Mouse (Mus musculus) liver, embryonic 11.5 days (tissue): Measurements from ENCODE around the gene Spock1. TPM values are rescaled to one million over a fixed set of nuclear protein-coding genes. Genes with fewer than 3 reads are reported as not detected.

Experiments
- ATAC-seq: fragments of 200-750 bp; cut with Nextera tagmentation; replicated peaks from 2 replicates; pipeline ENCODE4 v1.8.0; 2017; ENCODE audit warnings: moderate number of reproducible peaks, mild to moderate bottlenecking, moderate TSS enrichment, moderate library complexity; ENCODE audit not compliant: low FRiP score
- DNase-seq: peaks from one replicate; pipeline ENCODE4 v3.0.0-alpha.2; 2017; ENCODE audit warnings: low spot score
- H3K27ac ChIP-seq: fragments of 300-500 bp; sonication (generic); 2 replicates; pipeline ENCODE4 v1.5.1; 2014; ENCODE audit warnings: mild to moderate bottlenecking, low read depth, low read length, control low read depth
- H3K27me3 ChIP-seq: fragments of 300-500 bp; sonication (generic); replicated peaks from 2 replicates; pipeline ENCODE4 v1.6.1; 2014; ENCODE audit warnings: low read length, mixed read lengths; ENCODE audit not compliant: control insufficient read depth, insufficient read depth
- H3K36me3 ChIP-seq: fragments of 300-500 bp; sonication (generic); 2 replicates; pipeline ENCODE4 v1.6.1; 2014; ENCODE audit warnings: mild to moderate bottlenecking, low read length, moderate library complexity, mixed read lengths; ENCODE audit not compliant: control insufficient read depth, insufficient read depth
- H3K4me1 ChIP-seq: fragments of 300-500 bp; sonication (generic); replicated peaks from 2 replicates; pipeline ENCODE4 v1.6.1; 2014; ENCODE audit warnings: low read length, mixed read lengths; ENCODE audit not compliant: control insufficient read depth, insufficient read depth
- H3K4me2 ChIP-seq: fragments of 300-500 bp; sonication (generic); 2 replicates; pipeline ENCODE4 v1.6.1; 2014; ENCODE audit warnings: mild to moderate bottlenecking, control low read depth, moderate library complexity
- H3K4me3 ChIP-seq: fragments of 300-500 bp; sonication (generic); 2 replicates; pipeline ENCODE4 v1.5.1; 2014; ENCODE audit warnings: low read depth, low read length, control low read depth
- H3K9ac ChIP-seq: fragments of 300-500 bp; sonication (generic); 2 replicates; pipeline ENCODE4 v1.6.1; 2014; ENCODE audit warnings: low read depth, low read length, control low read depth
- H3K9me3 ChIP-seq: fragments of 300-500 bp; sonication (generic); 2 replicates; pipeline ENCODE4 v1.6.1; 2016; ENCODE audit warnings: low read length, inconsistent platforms, mixed read lengths; ENCODE audit not compliant: control insufficient read depth
- WGBS: fragments of 180-500 bp; shearing (Covaris S2); extraction: QIAGEN DNeasy Blood & Tissue Kit; methylation state at CpG from one replicate; pipeline ENCODE4 v1.1.7; 2014; 5-methylcytosine and 5-hydroxymethylcytosine counted together
- polyA plus RNA-seq: library from polyadenylated mRNA; unstranded; fragments of >200 nt; fragmentation: Nextera tagmentation; extraction: Ambion mirVana; gene quantifications from 2 replicates; pipeline ENCODE4 v1.2.1, GENCODE M21; 2014

The Spock1 gene
- polyA plus RNA-seq, 1 experiment from 2014 or later = 1.2 TPM

DNA sequence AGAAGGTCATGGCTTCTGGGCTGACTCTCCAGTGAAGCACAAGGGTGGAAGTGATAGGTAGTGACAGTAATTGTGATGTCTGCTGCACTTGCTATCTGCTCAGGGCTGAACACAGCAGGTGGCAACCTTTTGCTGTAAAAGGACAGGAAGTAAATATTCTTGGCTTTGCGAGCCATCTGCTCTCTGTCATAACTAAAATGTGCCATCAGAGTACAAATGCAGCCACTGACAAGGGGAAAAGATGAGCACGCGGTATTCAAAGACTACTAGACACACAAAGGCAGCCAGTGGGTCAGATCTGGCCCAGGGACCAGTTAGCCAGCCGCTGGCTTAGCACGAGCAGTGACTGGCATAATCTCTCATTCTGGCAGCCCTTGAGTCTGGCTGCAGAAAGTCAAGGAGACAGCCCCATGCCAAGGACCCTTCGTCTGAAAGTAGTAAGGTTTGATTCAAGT is 126.0 kb downstream of the Spock1 start:
- ATAC-seq = no peak
- WGBS = 79% methylated on average over 6 of the region's 6 CpGs
- H3K4me2 ChIP-seq = no peak overlapping the region

DNA sequence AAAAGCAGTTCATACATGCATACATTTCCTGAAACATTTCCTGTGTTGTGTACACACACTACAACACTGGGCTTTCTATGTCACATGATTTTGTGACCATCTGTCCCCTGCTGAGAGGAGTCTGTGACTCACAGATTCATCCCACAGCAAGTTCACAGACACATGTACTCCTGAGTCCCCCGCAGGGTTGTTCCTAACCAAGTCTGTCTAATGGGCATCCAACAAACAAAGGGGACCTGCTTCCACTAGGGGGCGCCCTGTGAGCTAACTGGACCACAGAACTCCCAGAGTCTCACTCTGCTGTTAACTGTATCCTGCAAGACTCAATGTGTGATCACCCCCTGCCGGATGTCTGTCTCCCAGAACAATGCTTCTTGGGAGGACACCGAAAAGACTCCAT is 129.0 kb downstream of the Spock1 start:
- Histone ChIP-seq H3K9ac (no peak overlapping the region), H3K36me3 (no peaks in the 10 kb centered on the region), H3K9me3 (peaks cover 5% of the 10 kb centered on the region), H3K4me3 (no peak overlapping the region), H3K27me3 (no peaks in the 10 kb centered on the region), H3K4me1 (no peaks in the 10 kb centered on the region), H3K27ac (no peak overlapping the region), H3K4me2 (no peak overlapping the region)
- ATAC-seq = no peak
- DNase-seq = no peak
- WGBS = 68% methylated on average over 4 of the region's 4 CpGs

More for the DNA sequence above, 126.0 kb downstream of the Spock1 start:
- no peak for DNase-seq
- Histone ChIP-seq H3K4me3 (no peak overlapping the region), H3K27ac (no peak overlapping the region), H3K36me3 (no peaks in the 10 kb centered on the region), H3K9ac (no peak overlapping the region), H3K27me3 (no peaks in the 10 kb centered on the region), H3K4me1 (no peaks in the 10 kb centered on the region), H3K9me3 (peaks cover 5% of the 10 kb centered on the region)

GRCm38 (mm10) chr13:57778524-57778923 is 129.6 kb downstream of the Spock1 start:
- Histone ChIP-seq H3K27me3 (no peaks in the 10 kb centered on the region), H3K4me2 (no peak overlapping the region), H3K9ac (no peak overlapping the region), H3K27ac (no peak overlapping the region), H3K36me3 (no peaks in the 10 kb centered on the region), H3K9me3 (peaks cover 5% of the 10 kb centered on the region), H3K4me3 (no peak overlapping the region), H3K4me1 (no peaks in the 10 kb centered on the region)
- DNase-seq (no peak), ATAC-seq (no peak)
- 74% methylated on average over 3 of the region's 3 CpGs for WGBS

DNA sequence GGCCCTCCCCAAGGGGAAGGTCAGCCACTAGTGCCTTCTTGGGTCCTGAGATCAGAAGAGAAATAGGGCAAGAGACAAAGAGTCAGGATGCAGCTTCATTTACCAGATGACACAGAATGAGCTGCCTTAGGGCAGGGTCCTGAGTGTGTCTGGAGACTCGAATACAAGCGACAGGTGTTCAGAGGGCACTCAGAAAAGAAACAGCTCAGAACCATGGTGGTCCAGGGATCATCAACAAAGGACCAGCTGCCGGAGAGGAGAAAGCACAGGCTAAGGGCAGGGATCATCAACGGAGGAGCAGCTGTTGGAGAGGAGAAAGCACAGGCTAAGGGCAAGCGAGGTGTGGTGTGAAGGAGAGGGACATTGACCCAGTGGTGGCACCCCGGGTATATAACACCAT is 136.1 kb downstream of the Spock1 start:
- no peak for ATAC-seq
- Histone ChIP-seq H3K9ac (no peak overlapping the region), H3K9me3 (no peaks in the 10 kb centered on the region), H3K4me3 (no peak overlapping the region), H3K4me2 (no peak overlapping the region), H3K4me1 (no peaks in the 10 kb centered on the region), H3K27ac (no peak overlapping the region), H3K27me3 (no peaks in the 10 kb centered on the region), H3K36me3 (no peaks in the 10 kb centered on the region)
- WGBS = 74% methylated on average over 6 of the region's 6 CpGs
- no peak for DNase-seq

- no peaks in the 10 kb centered on the region for H3K36me3 ChIP-seq
- H3K27ac ChIP-seq = no peak overlapping the region
- 57% methylated on average over 3 of the region's 3 CpGs for WGBS
- no peaks in the 10 kb centered on the region for H3K9me3 ChIP-seq
- no peak overlapping the region for H3K4me3 ChIP-seq
- ATAC-seq (no peak), DNase-seq (no peak)
- H3K4me2 ChIP-seq = no peak overlapping the region
- H3K4me1 ChIP-seq = no peaks in the 10 kb centered on the region
- no peaks in the 10 kb centered on the region for H3K27me3 ChIP-seq
- H3K9ac ChIP-seq = no peak overlapping the region
Measured at GRCm38 (mm10) chr13:57766721-57767120, 141.4 kb downstream of the Spock1 start.

DNA sequence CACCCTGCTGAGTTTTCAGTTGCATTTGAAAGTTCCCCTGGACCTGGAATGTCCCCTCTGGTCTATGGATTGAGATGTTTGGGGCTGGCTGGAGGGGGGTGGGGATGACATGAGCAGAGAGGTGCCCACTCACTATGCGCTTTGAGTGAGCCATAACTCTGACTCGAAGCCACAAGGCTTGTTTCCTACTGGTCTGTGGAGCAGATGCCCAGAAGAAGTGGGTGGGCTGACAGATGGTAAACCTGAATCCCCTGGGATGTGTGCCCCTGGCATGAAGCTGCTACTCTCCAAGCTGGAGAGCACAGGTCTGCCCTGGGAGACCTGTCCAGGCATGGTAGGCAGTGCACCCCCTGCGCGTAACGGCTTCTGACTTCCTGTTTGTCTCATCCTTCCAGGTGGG is 147.0 kb downstream of the Spock1 start:
- no peaks in the 10 kb centered on the region for H3K27me3 ChIP-seq
- H3K4me3 ChIP-seq = no peak overlapping the region
- no peaks in the 10 kb centered on the region for H3K36me3 ChIP-seq
- no peaks in the 10 kb centered on the region for H3K4me1 ChIP-seq
- DNase-seq = no peak
- no peak for ATAC-seq
- 85% methylated on average over 5 of the region's 5 CpGs for WGBS
- H3K4me2 ChIP-seq = no peak overlapping the region
- no peak overlapping the region for H3K9ac ChIP-seq
- no peak overlapping the region for H3K27ac ChIP-seq
- H3K9me3 ChIP-seq = no peaks in the 10 kb centered on the region

DNA sequence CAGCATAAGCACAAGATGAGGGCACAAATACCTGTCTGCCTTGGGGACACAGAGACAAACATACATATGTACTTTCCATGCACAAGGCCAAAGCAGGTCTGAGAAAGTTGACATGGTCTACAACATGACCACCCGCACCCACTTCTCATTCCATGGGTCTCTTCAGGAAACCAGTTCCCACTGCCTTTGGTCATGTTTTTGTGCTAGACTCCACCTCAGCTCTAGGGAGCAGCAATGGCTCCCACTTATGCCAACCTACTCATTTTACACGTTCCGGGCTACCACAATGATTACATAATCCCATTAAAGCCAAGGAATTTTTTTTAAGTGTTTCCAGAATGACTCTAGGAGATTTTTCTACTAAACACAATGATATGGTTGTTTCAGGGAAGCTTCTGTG is 147.5 kb downstream of the Spock1 start:
- Histone ChIP-seq H3K4me3 (no peak overlapping the region), H3K4me2 (no peak overlapping the region), H3K9ac (no peak overlapping the region), H3K9me3 (no peaks in the 10 kb centered on the region), H3K4me1 (no peaks in the 10 kb centered on the region), H3K36me3 (no peaks in the 10 kb centered on the region), H3K27me3 (no peaks in the 10 kb centered on the region), H3K27ac (no peak overlapping the region)
- WGBS = 87% methylated on average over 3 of the region's 3 CpGs
- no peak for DNase-seq
- no peak for ATAC-seq

DNA sequence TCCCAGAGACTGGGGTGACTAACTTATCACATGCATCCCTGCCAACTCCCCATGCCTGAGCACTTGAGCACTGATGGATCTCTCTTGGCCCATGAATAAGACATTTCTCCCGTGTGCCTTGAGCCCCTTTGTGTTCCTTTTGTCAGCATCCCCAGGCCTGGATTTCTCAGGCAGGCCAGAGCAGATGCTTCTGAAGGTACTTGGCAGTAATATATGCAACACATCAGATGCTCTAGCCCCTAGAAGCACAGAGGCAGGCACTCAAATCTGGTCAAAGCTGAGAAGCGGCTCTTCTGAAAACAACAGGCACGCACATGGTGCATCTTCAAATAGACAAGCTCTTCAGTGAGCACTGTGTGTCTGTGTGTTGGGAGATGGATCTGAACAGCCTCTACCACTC is 151.8 kb downstream of the Spock1 start:
- no peaks in the 10 kb centered on the region for H3K4me1 ChIP-seq
- H3K27me3 ChIP-seq = no peaks in the 10 kb centered on the region
- no peak for DNase-seq
- no peak overlapping the region for H3K4me2 ChIP-seq
- H3K4me3 ChIP-seq = no peak overlapping the region
- H3K9ac ChIP-seq = no peak overlapping the region
- WGBS = 79% methylated on average over 3 of the region's 3 CpGs
- H3K9me3 ChIP-seq = no peaks in the 10 kb centered on the region
- H3K27ac ChIP-seq = no peak overlapping the region
- H3K36me3 ChIP-seq = no peaks in the 10 kb centered on the region
- ATAC-seq = no peak

DNA sequence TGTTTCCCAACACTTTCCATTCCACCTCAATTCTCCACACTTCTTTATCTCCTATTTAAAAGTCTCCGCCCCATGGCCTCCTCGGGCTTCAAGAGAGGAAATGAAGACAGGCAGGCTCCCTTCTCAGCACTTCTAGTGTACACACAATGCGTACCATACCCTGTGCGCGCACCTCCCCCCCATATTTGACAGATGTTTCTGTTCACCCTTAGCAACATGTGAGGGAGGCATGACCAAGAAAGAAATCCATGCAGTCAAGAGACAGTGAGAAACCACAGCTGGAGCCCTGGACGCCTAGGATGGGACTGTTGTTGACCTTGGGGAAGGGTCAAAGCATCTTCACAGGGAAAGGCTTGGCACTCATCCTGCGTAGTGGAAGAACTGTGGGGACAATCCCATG is 157.3 kb downstream of the Spock1 start:
- 68% methylated on average over 7 of the region's 7 CpGs for WGBS
- DNase-seq = no peak
- Histone ChIP-seq H3K9ac (no peak overlapping the region), H3K4me3 (no peak overlapping the region), H3K4me2 (no peak overlapping the region), H3K27me3 (no peaks in the 10 kb centered on the region), H3K9me3 (no peaks in the 10 kb centered on the region), H3K4me1 (no peaks in the 10 kb centered on the region), H3K36me3 (no peaks in the 10 kb centered on the region), H3K27ac (no peak overlapping the region)
- no peak for ATAC-seq
